Mouse (Mus musculus): ENCODE data around the gene Enpp4. TPM values are rescaled to one million over a fixed set of nuclear protein-coding genes. Genes with fewer than 3 reads are reported as not detected.

The Enpp4 gene
- total RNA-seq (2014; fragmentation: Nextera tagmentation) (5.1 and 9.6 TPM in 2 replicates), total RNA-seq (2017) (9.6 and 12.2 TPM in 2 replicates)

DNA sequence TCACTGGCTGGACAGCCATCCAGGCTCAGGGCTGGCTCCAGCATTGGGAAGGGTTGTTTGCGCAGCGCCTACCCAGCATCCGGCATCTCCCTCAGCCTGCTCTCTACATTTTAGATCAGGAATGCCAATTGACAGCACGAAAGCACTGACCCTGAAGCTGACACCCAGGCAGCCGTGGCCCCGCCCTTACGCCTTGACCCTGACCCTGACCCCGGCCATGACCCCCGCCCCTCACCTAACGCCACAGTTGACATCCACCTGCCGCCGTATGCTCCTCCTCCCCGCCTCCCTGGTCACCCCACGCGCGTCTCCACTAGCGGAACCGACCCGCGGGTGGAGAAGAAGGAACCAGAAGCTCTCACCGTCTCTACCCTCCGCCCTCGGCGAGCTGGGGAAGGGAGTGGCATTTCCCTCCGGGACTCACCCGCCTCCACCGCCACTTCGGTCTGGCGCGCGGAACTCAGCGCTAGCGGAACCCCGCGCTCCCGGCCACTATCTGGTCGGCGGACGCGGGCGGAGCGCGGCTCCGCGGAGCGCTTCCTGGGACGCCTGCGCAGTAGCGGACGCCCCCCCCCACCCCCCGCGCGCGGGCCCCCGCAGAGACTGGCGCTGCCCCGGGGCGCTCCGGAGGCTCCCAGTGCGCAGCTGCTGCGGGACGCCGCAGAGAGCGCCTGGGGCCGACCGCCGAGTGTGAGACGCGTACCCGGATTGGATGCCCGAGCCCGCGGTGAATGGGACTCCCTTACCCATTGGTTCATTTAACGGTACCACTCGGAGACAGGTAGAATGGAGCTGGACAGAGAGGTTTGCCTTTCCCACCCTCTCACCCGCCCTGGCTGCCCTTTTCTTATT is at the start of gene Enpp4:
Gene Enpp4, minus strand, starts transcription at position 523 of the 852 bp plus-strand sequence.
- peak; percentile 85 for ATAC-seq (replicated peaks; ENCODE audit: poor library complexity, severe bottlenecking)

- ATAC-seq (replicated peaks; ENCODE audit: poor library complexity, severe bottlenecking): no peak
Measured at GRCm38 (mm10) chr17:44155204-44155603, 49.6 kb upstream of the Enpp4 start.

DNA sequence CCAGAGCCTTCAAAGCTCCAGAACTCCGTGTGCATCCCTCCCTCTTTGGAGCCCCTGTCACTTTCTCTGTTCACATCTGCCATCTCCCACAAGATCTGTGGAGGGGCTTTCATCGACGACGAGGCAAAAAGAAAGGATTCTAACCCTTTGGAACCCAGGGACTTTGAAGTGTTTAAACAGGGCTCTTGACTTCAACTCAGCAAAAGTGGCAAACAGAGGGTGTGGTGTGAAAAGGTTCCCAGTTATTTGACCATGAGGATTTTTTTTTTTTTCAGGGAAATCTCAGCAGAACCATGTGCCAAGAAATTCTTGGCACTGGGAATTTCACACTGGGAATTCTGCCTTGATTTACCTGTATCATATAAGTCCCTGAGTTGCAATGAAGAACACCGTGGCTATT is 48.3 kb upstream of the Enpp4 start:
- ATAC-seq (replicated peaks; ENCODE audit: poor library complexity, severe bottlenecking): no peak

GRCm38 (mm10) chr17:44151889-44152288 is 46.3 kb upstream of the Enpp4 start:
- ATAC-seq (replicated peaks; ENCODE audit: poor library complexity, severe bottlenecking): no peak

GRCm38 (mm10) chr17:44151130-44151529 is 45.5 kb upstream of the Enpp4 start:
- ATAC-seq (replicated peaks; ENCODE audit: poor library complexity, severe bottlenecking): peak; percentile 81

GRCm38 (mm10) chr17:44148109-44148846 is 42.7 kb upstream of the Enpp4 start:
- no peak for ATAC-seq (replicated peaks; ENCODE audit: poor library complexity, severe bottlenecking)

DNA sequence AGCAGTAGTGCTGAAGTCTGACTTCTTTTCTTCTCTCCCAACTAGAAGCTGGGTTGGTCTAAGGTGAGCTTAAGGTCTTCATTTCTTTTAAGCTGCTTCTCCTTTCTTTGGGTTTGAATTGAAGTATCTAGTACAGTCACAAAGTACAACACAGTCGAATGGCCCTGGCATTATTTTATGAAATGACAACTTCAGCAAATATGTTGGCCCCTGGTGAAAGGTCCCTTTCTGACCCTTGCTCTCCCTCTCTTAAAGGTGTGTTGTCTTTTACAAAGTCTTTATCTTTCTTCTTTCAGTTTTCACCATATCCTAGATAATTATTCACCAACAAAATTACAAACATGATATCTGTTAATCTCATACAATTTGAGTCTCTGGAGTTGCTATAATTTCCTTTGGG is 40.2 kb upstream of the Enpp4 start:
- ATAC-seq (replicated peaks; ENCODE audit: poor library complexity, severe bottlenecking): no peak

- ATAC-seq (replicated peaks; ENCODE audit: poor library complexity, severe bottlenecking): peak; percentile 86
Measured at GRCm38 (mm10) chr17:44136863-44137640, 31.4 kb upstream of the Enpp4 start.

GRCm38 (mm10) chr17:44136018-44136417 is 30.4 kb upstream of the Enpp4 start:
- no peak for ATAC-seq (replicated peaks; ENCODE audit: poor library complexity, severe bottlenecking)

- no peak for ATAC-seq (replicated peaks; ENCODE audit: poor library complexity, severe bottlenecking)
Measured at GRCm38 (mm10) chr17:44134545-44134944, 28.9 kb upstream of the Enpp4 start.

DNA sequence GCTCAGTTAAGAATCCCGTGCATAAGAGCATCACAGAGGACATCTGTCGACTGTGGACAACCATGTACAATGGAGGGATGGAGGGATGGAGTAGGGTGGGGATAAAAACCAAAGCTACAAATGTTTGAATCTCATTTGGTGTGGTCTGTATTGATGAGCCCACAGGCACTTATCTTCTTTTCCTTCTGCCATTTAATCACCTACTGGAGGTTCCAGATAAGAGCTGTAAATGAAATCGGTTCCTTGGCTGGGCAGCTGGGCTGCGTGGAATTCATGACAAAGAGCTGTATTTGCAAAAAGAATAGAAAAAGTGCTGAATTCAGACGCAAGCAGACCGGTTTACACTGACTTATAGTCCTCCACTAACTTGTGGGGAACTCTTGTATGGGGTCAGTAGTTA is 28.5 kb upstream of the Enpp4 start:
- ATAC-seq (replicated peaks; ENCODE audit: poor library complexity, severe bottlenecking): no peak

GRCm38 (mm10) chr17:44130429-44130828 is 24.8 kb upstream of the Enpp4 start:
- peak; percentile 80 for ATAC-seq (replicated peaks; ENCODE audit: poor library complexity, severe bottlenecking)

- ATAC-seq (replicated peaks; ENCODE audit: poor library complexity, severe bottlenecking): peak; percentile 55
Measured at GRCm38 (mm10) chr17:44129092-44129750, 23.6 kb upstream of the Enpp4 start.

DNA sequence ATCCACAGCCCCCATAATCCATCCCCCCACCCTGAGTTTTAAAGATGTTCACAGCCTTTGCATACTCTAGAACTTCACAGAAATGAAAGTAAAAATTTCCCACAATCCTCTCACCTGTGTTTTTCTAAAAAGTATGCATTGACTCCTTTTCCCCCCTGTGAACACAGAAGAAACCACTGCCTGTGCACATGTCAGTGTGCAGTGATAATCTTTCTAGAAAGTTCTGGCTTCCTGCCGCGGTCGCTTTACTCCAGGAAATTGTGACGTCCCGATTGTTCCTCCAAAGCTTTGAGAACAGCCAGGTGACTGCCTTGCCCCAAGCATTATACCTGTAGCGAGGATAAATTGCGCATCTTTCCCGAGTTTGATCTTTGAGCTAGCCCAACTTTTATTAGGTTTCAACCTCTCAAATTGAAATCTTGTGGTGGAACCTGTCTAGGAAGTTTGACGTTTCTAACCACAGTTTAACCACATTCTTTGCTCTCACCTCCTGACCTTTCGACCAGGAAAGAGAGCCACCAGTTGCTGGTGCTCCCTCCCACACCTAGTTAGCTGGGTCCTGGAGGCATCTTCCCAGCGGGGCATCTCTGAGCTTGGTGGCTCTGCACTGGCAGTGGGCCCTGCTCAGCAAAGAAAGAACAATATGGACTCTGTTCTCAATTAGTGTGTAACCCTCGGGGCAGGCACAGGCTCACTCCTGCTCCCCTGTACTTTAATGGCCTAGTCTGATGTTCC is 15.9 kb upstream of the Enpp4 start:
- ATAC-seq (replicated peaks; ENCODE audit: poor library complexity, severe bottlenecking): no peak; the same call in 1 of the 2 replicates

- no peak for ATAC-seq (replicated peaks; ENCODE audit: poor library complexity, severe bottlenecking)
Measured at GRCm38 (mm10) chr17:44118231-44118630, 12.6 kb upstream of the Enpp4 start.

DNA sequence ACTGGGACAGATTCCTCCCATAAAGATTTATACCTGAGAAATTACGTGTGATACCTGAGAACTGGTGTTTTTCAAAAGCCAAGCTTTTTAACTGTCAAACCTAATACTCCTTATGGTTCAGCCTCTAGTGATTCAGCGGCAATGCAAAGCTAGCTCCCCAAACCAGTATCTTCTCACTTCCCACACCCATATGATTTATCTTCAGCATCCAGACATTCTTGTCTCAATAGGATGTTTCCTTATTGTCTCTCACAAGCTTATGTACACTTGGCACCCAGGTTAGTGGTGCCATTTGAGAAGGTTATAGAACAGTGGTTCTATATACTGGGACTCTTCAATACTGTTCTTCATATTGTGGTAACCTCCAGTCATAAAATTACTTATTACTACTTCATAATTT is 12.1 kb upstream of the Enpp4 start:
- ATAC-seq (replicated peaks; ENCODE audit: poor library complexity, severe bottlenecking): no peak

- ATAC-seq (replicated peaks; ENCODE audit: poor library complexity, severe bottlenecking): no peak
Measured at GRCm38 (mm10) chr17:44116584-44116983, 11.0 kb upstream of the Enpp4 start.

DNA sequence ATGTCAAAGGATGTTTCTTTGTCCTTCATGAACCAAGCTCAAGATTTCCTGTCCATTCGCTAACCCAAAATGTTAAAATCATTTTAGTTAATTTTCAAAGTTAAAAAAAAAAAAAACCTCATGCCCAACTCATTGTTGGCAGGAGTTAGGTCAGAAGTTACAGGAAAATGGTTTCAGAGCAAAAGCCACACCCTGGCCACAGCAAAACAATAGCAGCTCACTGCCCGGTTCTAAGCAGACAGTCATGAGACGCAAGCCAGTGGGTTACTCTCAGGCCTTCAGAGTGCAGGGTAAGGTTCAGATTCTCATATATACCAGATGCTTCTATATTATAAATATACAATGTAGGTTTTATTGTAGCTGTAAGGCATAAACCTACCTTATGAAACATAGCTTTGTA is 2.7 kb upstream of the Enpp4 start:
- ATAC-seq (replicated peaks; ENCODE audit: poor library complexity, severe bottlenecking): no peak

DNA sequence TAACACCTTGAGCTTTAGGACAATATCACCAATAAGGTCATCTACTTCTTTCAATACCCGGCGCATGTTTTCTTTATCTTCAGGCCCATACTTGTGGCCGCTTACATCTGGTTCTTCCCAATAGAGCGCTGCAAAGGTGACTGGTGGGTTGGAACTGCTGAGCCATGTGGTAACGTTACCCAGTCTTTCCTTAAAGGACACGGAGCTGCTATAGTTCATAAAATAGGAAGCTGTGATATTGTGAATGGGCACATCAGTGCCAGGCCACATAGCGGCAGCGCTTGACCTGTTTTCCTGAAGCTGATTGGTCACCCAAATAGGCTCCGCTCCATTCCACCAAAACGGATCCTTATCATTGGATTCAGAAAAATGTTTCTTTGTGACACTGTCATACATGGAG is 3.6 kb downstream of the Enpp4 start:
- no peak for ATAC-seq (replicated peaks; ENCODE audit: poor library complexity, severe bottlenecking)

Data from granulocyte monocyte progenitor cell, adult 5-6 weeks (primary cell).